Mouse (Mus musculus): Measurements from ENCODE around the gene Nrp2. TPM values are rescaled to one million over a fixed set of nuclear protein-coding genes. Genes with fewer than 3 reads are reported as not detected.

Nrp2 gene
- polyA plus RNA-seq, 1 experiment, result 2.0 TPM

GRCm38 (mm10) chr1:62786255-62786654 is 83.2 kb downstream of the Nrp2 start:
- TF ChIP-seq POLR2A (IDR thresholded peaks at IDR 0.05; ENCODE audit: control insufficient read depth, low read depth, low read length) (no peak), CTCF (IDR thresholded peaks at IDR 0.05; ENCODE audit: control insufficient read depth, insufficient read depth, insufficient replicate concordance, low read depth, low read length) (no peak)
- Histone ChIP-seq H3K27ac (ENCODE audit: control insufficient read depth, insufficient read depth, low read depth, low read length) (no peak overlapping the region), H3K27me3 (ENCODE audit: control insufficient read depth, insufficient read depth, low read length) (no peaks in the 10 kb centered on the region), H3K4me3 (ENCODE audit: control insufficient read depth, low read depth, low read length) (no peak overlapping the region), H3K4me1 (ENCODE audit: control insufficient read depth, insufficient read depth, low read length) (no peaks in the 10 kb centered on the region), H3K36me3 (ENCODE audit: control insufficient read depth, insufficient read depth, low read length) (no peaks in the 10 kb centered on the region)

DNA sequence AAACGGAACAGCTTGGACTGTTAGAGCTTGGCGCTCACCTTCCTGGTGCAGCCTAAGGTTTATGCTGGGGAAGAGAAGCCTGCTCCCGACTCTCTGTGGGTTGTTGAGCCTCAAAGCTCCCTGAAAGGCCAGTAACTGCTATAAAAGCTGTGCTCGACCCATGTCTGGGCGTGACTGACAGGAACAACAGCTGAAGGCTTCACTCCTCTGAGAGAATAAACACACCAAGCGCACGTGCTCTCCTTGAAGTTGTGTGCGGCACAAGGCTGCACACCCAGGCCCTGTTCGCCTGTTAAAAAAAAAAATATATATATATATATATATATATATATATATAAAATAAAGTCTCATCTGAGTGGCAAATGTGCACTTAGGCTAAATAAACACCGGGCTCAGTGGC is 84.5 kb downstream of the Nrp2 start:
- Histone ChIP-seq H3K4me1 (ENCODE audit: control insufficient read depth, insufficient read depth, low read length) (no peaks in the 10 kb centered on the region), H3K27me3 (ENCODE audit: control insufficient read depth, insufficient read depth, low read length) (no peaks in the 10 kb centered on the region), H3K4me3 (ENCODE audit: control insufficient read depth, low read depth, low read length) (no peak overlapping the region), H3K27ac (ENCODE audit: control insufficient read depth, insufficient read depth, low read depth, low read length) (no peak overlapping the region), H3K36me3 (ENCODE audit: control insufficient read depth, insufficient read depth, low read length) (no peaks in the 10 kb centered on the region)
- no peak for TF ChIP-seq POLR2A (IDR thresholded peaks at IDR 0.05; ENCODE audit: control insufficient read depth, low read depth, low read length)
- TF ChIP-seq CTCF (IDR thresholded peaks at IDR 0.05; ENCODE audit: control insufficient read depth, insufficient read depth, insufficient replicate concordance, low read depth, low read length), result no peak

- peaks cover 22% of the 10 kb centered on the region for H3K4me1 ChIP-seq (ENCODE audit: control insufficient read depth, insufficient read depth, low read length)
- H3K36me3 ChIP-seq (ENCODE audit: control insufficient read depth, insufficient read depth, low read length), result no peaks in the 10 kb centered on the region
- H3K27me3 ChIP-seq (ENCODE audit: control insufficient read depth, insufficient read depth, low read length), result no peaks in the 10 kb centered on the region
- TF ChIP-seq POLR2A (IDR thresholded peaks at IDR 0.05; ENCODE audit: control insufficient read depth, low read depth, low read length) (peak; percentile 52; the same call in 1 of the 2 replicates), CTCF (IDR thresholded peaks at IDR 0.05; ENCODE audit: control insufficient read depth, insufficient read depth, insufficient replicate concordance, low read depth, low read length) (no peak)
- H3K4me3 ChIP-seq (ENCODE audit: control insufficient read depth, low read depth, low read length), result peak overlapping the region; percentile 88
- H3K27ac ChIP-seq (ENCODE audit: control insufficient read depth, insufficient read depth, low read depth, low read length), result peak overlapping the region; percentile 81
Measured at GRCm38 (mm10) chr1:62794223-62794895, 91.3 kb downstream of the Nrp2 start.

- peak overlapping the region; percentile 88 for H3K4me3 ChIP-seq (ENCODE audit: control insufficient read depth, low read depth, low read length)
- H3K27ac ChIP-seq (ENCODE audit: control insufficient read depth, insufficient read depth, low read depth, low read length), result peak overlapping the region; percentile 81
- H3K27me3 ChIP-seq (ENCODE audit: control insufficient read depth, insufficient read depth, low read length), result no peaks in the 10 kb centered on the region
- H3K36me3 ChIP-seq (ENCODE audit: control insufficient read depth, insufficient read depth, low read length), result no peaks in the 10 kb centered on the region
- peaks cover 22% of the 10 kb centered on the region for H3K4me1 ChIP-seq (ENCODE audit: control insufficient read depth, insufficient read depth, low read length)
- TF ChIP-seq CTCF (IDR thresholded peaks at IDR 0.05; ENCODE audit: control insufficient read depth, insufficient read depth, insufficient replicate concordance, low read depth, low read length), result no peak
- no peak for TF ChIP-seq POLR2A (IDR thresholded peaks at IDR 0.05; ENCODE audit: control insufficient read depth, low read depth, low read length)
Measured at GRCm38 (mm10) chr1:62794896-62795255, 91.8 kb downstream of the Nrp2 start.

GRCm38 (mm10) chr1:62795307-62796037 is 92.4 kb downstream of the Nrp2 start:
- H3K4me3 ChIP-seq (ENCODE audit: control insufficient read depth, low read depth, low read length), result peak overlapping the region; percentile 88
- H3K4me1 ChIP-seq (ENCODE audit: control insufficient read depth, insufficient read depth, low read length), result peaks cover 22% of the 10 kb centered on the region
- peak overlapping the region; percentile 81; the same call in 1 of the 2 replicates for H3K27ac ChIP-seq (ENCODE audit: control insufficient read depth, insufficient read depth, low read depth, low read length)
- no peaks in the 10 kb centered on the region for H3K27me3 ChIP-seq (ENCODE audit: control insufficient read depth, insufficient read depth, low read length)
- 0 out of 2 replicates have a peak, but pooled peaks have one; percentile 9 for TF ChIP-seq POLR2A (IDR thresholded peaks at IDR 0.05; ENCODE audit: control insufficient read depth, low read depth, low read length)
- TF ChIP-seq CTCF (IDR thresholded peaks at IDR 0.05; ENCODE audit: control insufficient read depth, insufficient read depth, insufficient replicate concordance, low read depth, low read length), result peak; percentile 18; the same call in 1 of the 2 replicates
- H3K36me3 ChIP-seq (ENCODE audit: control insufficient read depth, insufficient read depth, low read length), result no peaks in the 10 kb centered on the region

DNA sequence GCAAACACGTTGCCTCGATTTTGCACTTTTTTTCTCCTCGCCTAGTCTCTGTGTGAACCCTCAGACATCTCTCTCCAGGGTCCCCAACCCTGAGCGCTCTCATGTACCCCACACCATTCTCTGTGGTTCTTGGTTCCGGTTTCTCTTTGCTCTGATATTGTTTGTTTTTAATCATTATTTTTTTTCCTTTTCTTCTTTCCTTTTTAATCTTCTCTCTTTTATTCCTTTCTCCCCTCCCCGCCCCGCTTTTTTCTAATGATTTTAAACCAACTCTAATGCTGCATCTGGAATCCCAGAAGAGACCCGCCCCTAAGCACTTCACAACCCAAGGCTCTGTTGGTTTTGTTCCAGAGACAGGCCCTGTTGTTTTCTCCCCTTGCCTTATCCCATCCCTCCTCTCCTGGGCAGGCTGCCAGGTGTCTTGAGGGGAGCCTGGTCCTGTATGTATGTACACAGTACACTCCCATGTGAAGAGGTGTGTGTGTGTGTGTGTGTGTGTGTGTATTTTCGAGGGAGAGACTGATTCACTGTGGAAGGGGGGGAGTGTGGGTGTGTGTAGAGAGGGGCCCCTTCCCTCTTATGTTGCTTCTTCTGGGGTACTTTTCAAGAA is 93.1 kb downstream of the Nrp2 start:
- no peaks in the 10 kb centered on the region for H3K36me3 ChIP-seq (ENCODE audit: control insufficient read depth, insufficient read depth, low read length)
- H3K4me1 ChIP-seq (ENCODE audit: control insufficient read depth, insufficient read depth, low read length), result peaks cover 22% of the 10 kb centered on the region
- TF ChIP-seq POLR2A (IDR thresholded peaks at IDR 0.05; ENCODE audit: control insufficient read depth, low read depth, low read length), result no peak
- no peak for TF ChIP-seq CTCF (IDR thresholded peaks at IDR 0.05; ENCODE audit: control insufficient read depth, insufficient read depth, insufficient replicate concordance, low read depth, low read length)
- no peaks in the 10 kb centered on the region for H3K27me3 ChIP-seq (ENCODE audit: control insufficient read depth, insufficient read depth, low read length)
- peak overlapping the region; percentile 88 for H3K4me3 ChIP-seq (ENCODE audit: control insufficient read depth, low read depth, low read length)
- no peak overlapping the region for H3K27ac ChIP-seq (ENCODE audit: control insufficient read depth, insufficient read depth, low read depth, low read length)

GRCm38 (mm10) chr1:62799427-62799826 is 96.3 kb downstream of the Nrp2 start:
- Histone ChIP-seq H3K27ac (ENCODE audit: control insufficient read depth, insufficient read depth, low read depth, low read length) (no peak overlapping the region), H3K4me1 (ENCODE audit: control insufficient read depth, insufficient read depth, low read length) (peaks cover 16% of the 10 kb centered on the region), H3K36me3 (ENCODE audit: control insufficient read depth, insufficient read depth, low read length) (no peaks in the 10 kb centered on the region), H3K4me3 (ENCODE audit: control insufficient read depth, low read depth, low read length) (no peak overlapping the region), H3K27me3 (ENCODE audit: control insufficient read depth, insufficient read depth, low read length) (no peaks in the 10 kb centered on the region)
- TF ChIP-seq POLR2A (IDR thresholded peaks at IDR 0.05; ENCODE audit: control insufficient read depth, low read depth, low read length), result no peak
- no peak for TF ChIP-seq CTCF (IDR thresholded peaks at IDR 0.05; ENCODE audit: control insufficient read depth, insufficient read depth, insufficient replicate concordance, low read depth, low read length)
